Mouse (Mus musculus): ENCODE measurements around the gene Smc6.

- TF ChIP-seq CTCF (IDR thresholded peaks at IDR 0.05; ENCODE audit: borderline replicate concordance, extremely low read depth, insufficient read depth, insufficient read length) (no peak), POLR2A (IDR thresholded peaks at IDR 0.05; ENCODE audit: borderline replicate concordance, extremely low read depth, insufficient read depth, insufficient read length, poor library complexity, severe bottlenecking) (no peak)
These were observed 7.5 kb downstream of the Smc6 start for GRCm38 (mm10) chr12:11273185-11273584.

Data from brain, embryonic 14.5 days (tissue).